Mouse (Mus musculus) layer of hippocampus, adult 8-10 months (tissue): ENCODE data around the gene Fance. TPM values are rescaled to one million over a fixed set of nuclear protein-coding genes. Genes with fewer than 3 reads are reported as not detected.

Source experiments
- total RNA-seq, 4 experiments: library from RNA; stranded (reverse); gene quantifications; 2 replicates each; pipeline ENCODE4 v1.2.4; 2022

Gene Fance
- total RNA-seq, 4 experiments from 2014 or later = 31.8 to 42.1 (median 34.9) TPM

Other genes starting within 250 kb of the Fance start
- gene Tcp11, start 232.9 kb upstream of the Fance start, total RNA-seq = 1 to 10 TPM in 1 of 4 experiments, under 1 TPM in 3; 0.97 to 2.2 (median 0.99) TPM
- gene Scube3, start 171.4 kb upstream of the Fance start, total RNA-seq = 1 to 10 TPM; 1.1 to 1.3 (median 1.2) TPM
- gene Zfp523, start 136.4 kb upstream of the Fance start, total RNA-seq = 100 to 1,000 TPM in 2 of 4 experiments, 10 to 100 TPM in 2; 91.9 to 107 (median 101) TPM
- gene Def6, start 105.7 kb upstream of the Fance start, total RNA-seq = 1 to 10 TPM; 2.9 to 6.5 (median 3.5) TPM
- 10 to 100 TPM; 24.5 to 27.5 (median 26.7) TPM for gene Ppard, start 80.8 kb upstream of the Fance start, total RNA-seq
- 100 to 1,000 TPM; 309 to 406 (median 361) TPM for gene Rpl10a, start 15.0 kb downstream of the Fance start, total RNA-seq
- gene Tead3, start 37.3 kb downstream of the Fance start, total RNA-seq = 1 to 10 TPM; 2.6 to 6.5 (median 4.6) TPM
- gene Tulp1, start 51.7 kb downstream of the Fance start, total RNA-seq = 1 to 10 TPM in 1 of 4 experiments, not detected in 3; 1.2 TPM
- gene Fkbp5, start 204.0 kb downstream of the Fance start, total RNA-seq = 10 to 100 TPM; 70.6 to 79.4 (median 72.7) TPM
- gene Armc12, start 217.3 kb downstream of the Fance start, total RNA-seq = not detected
- not detected for gene Clpsl2, start 235.9 kb downstream of the Fance start, total RNA-seq
- gene Clps, start 247.2 kb downstream of the Fance start, total RNA-seq = not detected